Mouse (Mus musculus): ENCODE results near the gene Gab2.

GRCm38 (mm10) chr7:97154756-97155487 lies 73.5 kb downstream of the Gab2 start:
- no peak for TF ChIP-seq MAZ (IDR thresholded peaks at IDR 0.05; ENCODE audit: low read depth, low read length)
- TF ChIP-seq JUND (conservative IDR thresholded peaks at IDR 0.05; ENCODE audit: low read depth, low read length): no peak
- TF ChIP-seq ELF1 (IDR thresholded peaks at IDR 0.05; ENCODE audit: low read depth, low read length): no peak
- no peak for TF ChIP-seq KAT2A (IDR thresholded peaks at IDR 0.05; ENCODE audit: insufficient replicate concordance, low read length)
- no peak for TF ChIP-seq CTCF (conservative IDR thresholded peaks at IDR 0.05 in 1 of 2, IDR thresholded peaks at IDR 0.05 in 1 of 2; ENCODE audit: low read depth in 2 of 2, low read length in 2 of 2)
